In genomic region chrX:103696081-103696519, GRCm38 (mm10) we compare ENCODE assay signal across 8 mouse cellular contexts.
DNase-seq lines count a peak whose midpoint lies in the region; ATAC-seq and TF ChIP-seq lines count a peak whose summit lies in the region.

No protein-coding gene starts in this region.

- no peaks in the 10 kb centered on the region for H3K36me3 ChIP-seq in megakaryocyte, embryonic 14.5 days (replicated peaks; ENCODE audit: low read length)
- H3K36me3 ChIP-seq in forebrain, embryonic 16.5 days (ENCODE audit: control insufficient read depth, insufficient read depth), result no peaks in the 10 kb centered on the region
- H3K36me3 ChIP-seq in midbrain, embryonic 10.5 days, result no peaks in the 10 kb centered on the region
- H3K36me3 ChIP-seq in stomach, postnatal 0 days (ENCODE audit: control insufficient read depth, insufficient read depth, low read length), result no peaks in the 10 kb centered on the region

- H3K4me3 ChIP-seq in megakaryocyte, embryonic 14.5 days (replicated peaks), result peak overlapping the region; percentile 84
- peak overlapping the region; percentile 4 for H3K4me3 ChIP-seq in forebrain, embryonic 16.5 days (replicated peaks; ENCODE audit: low read length)
- peak overlapping the region; percentile 15; the same call in 1 of the 2 replicates for H3K4me3 ChIP-seq in layer of hippocampus, adult 2 months
- H3K4me3 ChIP-seq in midbrain, embryonic 10.5 days, result peak overlapping the region; percentile 58
- H3K4me3 ChIP-seq in stomach, postnatal 0 days (ENCODE audit: low read depth, low read length), result no peak overlapping the region

- ATAC-seq in megakaryocyte, adult 5-6 weeks (ENCODE audit: poor library complexity, severe bottlenecking), result no peak
- peak; percentile 51 for ATAC-seq in forebrain, embryonic 16.5 days
- no peak for ATAC-seq in stomach, postnatal 0 days (ENCODE audit: low FRiP score, low TSS enrichment)
- no peak for ATAC-seq in activated CD4-positive, CD25-positive, alpha-beta regulatory T cell, adult 4 months

- DNase-seq in layer of hippocampus, adult 2 months (ENCODE audit: low spot score in 2 of 2), result peak; percentile 57 to 72
- peak; percentile 30 for DNase-seq in midbrain, embryonic 10.5 days (ENCODE audit: low spot score)
- no peak for DNase-seq in stomach, postnatal 0 days (ENCODE audit: low spot score)
- DNase-seq in gastrocnemius, postnatal 14 days, result no peak

- no peak for TF ChIP-seq EP300 in stomach, postnatal 0 days (optimal IDR thresholded peaks at IDR 0.05)

- H3K9me3 ChIP-seq in megakaryocyte, embryonic 14.5 days, result peaks cover 8% of the 10 kb centered on the region
- H3K9me3 ChIP-seq in forebrain, embryonic 16.5 days (ENCODE audit: control insufficient read depth, low read length), result peaks cover 2% of the 10 kb centered on the region; the same call in 1 of the 2 replicates
- H3K9me3 ChIP-seq in midbrain, embryonic 10.5 days (replicated peaks), result no peaks in the 10 kb centered on the region
- no peaks in the 10 kb centered on the region for H3K9me3 ChIP-seq in stomach, postnatal 0 days (ENCODE audit: control insufficient read depth, low read length)

- TF ChIP-seq CTCF in layer of hippocampus, adult 2 months (conservative IDR thresholded peaks at IDR 0.05), result no peak
- TF ChIP-seq CTCF in stomach, postnatal 0 days (IDR thresholded peaks at IDR 0.05; ENCODE audit: low read depth), result no peak

- H3K9ac ChIP-seq in forebrain, embryonic 16.5 days (replicated peaks; ENCODE audit: low read depth, low read length), result peak overlapping the region; percentile 50
- no peak overlapping the region for H3K9ac ChIP-seq in stomach, postnatal 0 days (ENCODE audit: low read length)

- H3K4me1 ChIP-seq in megakaryocyte, embryonic 14.5 days, result peaks cover 48% of the 10 kb centered on the region
- H3K4me1 ChIP-seq in forebrain, embryonic 16.5 days (replicated peaks; ENCODE audit: control insufficient read depth, insufficient read depth, low read length), result peaks cover 8% of the 10 kb centered on the region
- H3K4me1 ChIP-seq in midbrain, embryonic 10.5 days, result peaks cover 21% of the 10 kb centered on the region
- H3K4me1 ChIP-seq in stomach, postnatal 0 days (replicated peaks; ENCODE audit: control insufficient read depth, insufficient read depth), result no peaks in the 10 kb centered on the region

- H3K4me2 ChIP-seq in forebrain, embryonic 16.5 days (ENCODE audit: low read length), result peak overlapping the region; percentile 73
- H3K4me2 ChIP-seq in stomach, postnatal 0 days (replicated peaks; ENCODE audit: low read depth), result peak overlapping the region; percentile 69; the same call in 1 of the 2 replicates

- peak overlapping the region; percentile 78 for H3K27ac ChIP-seq in forebrain, embryonic 16.5 days (ENCODE audit: low read length)
- H3K27ac ChIP-seq in layer of hippocampus, adult 2 months, result peak overlapping the region; percentile 77
- peak overlapping the region; percentile 78; the same call in 1 of the 2 replicates for H3K27ac ChIP-seq in midbrain, embryonic 10.5 days (replicated peaks)
- peak overlapping the region; percentile 49; the same call in 1 of the 2 replicates for H3K27ac ChIP-seq in stomach, postnatal 0 days (replicated peaks)

- 7% methylated on average over 9 of the region's 9 CpGs for WGBS in forebrain, embryonic 16.5 days
- 17% methylated on average over 9 of the region's 9 CpGs for WGBS in midbrain, embryonic 10.5 days
- WGBS in stomach, postnatal 0 days, result 6% methylated on average over 9 of the region's 9 CpGs

- intact Hi-C loops in gastrocnemius, postnatal 14 days (cut with DNase I; ENCODE audit: low total_unique reads), result loop anchor here (10.0 kb wide), 1 partner anchor 149 kb away; no protein-coding TSS in a partner anchor

- peaks cover 38% of the 10 kb centered on the region for H3K27me3 ChIP-seq in megakaryocyte, embryonic 14.5 days (replicated peaks)
- H3K27me3 ChIP-seq in forebrain, embryonic 16.5 days (replicated peaks; ENCODE audit: control insufficient read depth, insufficient read depth, low read length), result peaks cover 35% of the 10 kb centered on the region
- peaks cover 100% of the 10 kb centered on the region for H3K27me3 ChIP-seq in midbrain, embryonic 10.5 days (ENCODE audit: low read depth, poor library complexity, severe bottlenecking)
- H3K27me3 ChIP-seq in stomach, postnatal 0 days (ENCODE audit: control insufficient read depth, insufficient read depth, low read length), result no peaks in the 10 kb centered on the region

Comparison
In these comparisons a context has a peak if more than half of its experiments do, and no peak if none do; other contexts are left out.
1. DNase-seq: peak in layer of hippocampus, adult 2 months (2 of 2) and midbrain, embryonic 10.5 days (single experiment); none in stomach, postnatal 0 days (single experiment) and gastrocnemius, postnatal 14 days (single experiment).
2. Peak in every context shown above with its lines, with median percentiles within 50 percentile points of each other: H3K27ac ChIP-seq.